Comparison of ENCODE assay signal across 8 mouse cellular contexts in the genomic region with DNA sequence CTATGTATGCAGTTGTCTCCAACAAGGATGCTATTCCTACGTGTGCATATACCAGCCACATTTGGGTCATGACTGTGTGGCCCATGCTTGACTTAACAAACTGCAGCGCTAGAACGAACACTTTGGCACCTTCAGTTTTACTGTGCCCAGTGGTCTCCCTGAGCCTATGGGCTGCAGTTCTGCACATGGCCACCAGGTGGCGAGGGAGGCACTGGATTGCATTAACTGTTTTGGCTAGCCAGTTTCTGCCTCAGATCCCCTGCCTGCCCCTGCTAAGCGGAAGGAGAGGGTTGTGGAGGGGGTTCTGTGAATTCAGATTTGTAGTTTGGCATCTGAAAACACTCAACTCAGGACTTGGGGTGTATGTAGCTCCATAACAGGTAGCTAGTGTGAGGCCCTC.
DNase-seq lines count a peak whose midpoint lies in the region; ATAC-seq and TF ChIP-seq lines count a peak whose summit lies in the region.

No protein-coding gene starts in this region.

- H3K27me3 ChIP-seq in cerebellum, adult 2 months (ENCODE audit: control insufficient read depth, insufficient read depth, low read length) = no peaks in the 10 kb centered on the region
- H3K27me3 ChIP-seq in hindbrain, embryonic 16.5 days (replicated peaks; ENCODE audit: control insufficient read depth, insufficient read depth, low read length) = no peaks in the 10 kb centered on the region

- H3K4me2 ChIP-seq in hindbrain, embryonic 16.5 days (ENCODE audit: low read length) = no peak overlapping the region

- peak; percentile 43 for ATAC-seq in hindbrain, embryonic 16.5 days

- H3K36me3 ChIP-seq in hindbrain, embryonic 16.5 days (ENCODE audit: control insufficient read depth, insufficient read depth, low read length) = peaks cover 23% of the 10 kb centered on the region

- TF ChIP-seq CTCF in cerebellum, adult 2 months (IDR thresholded peaks at IDR 0.05; ENCODE audit: borderline replicate concordance, insufficient read depth, low read depth, low read length) = peak; percentile 99

- peak; percentile 70 for DNase-seq in Muller cell, postnatal 12 days (ENCODE audit: inconsistent ontology term)
- DNase-seq in cerebellum, adult 2 months = peak; percentile 66 to 82
- peak; percentile 53 to 91 for DNase-seq in frontal cortex, adult 2 months (ENCODE audit: extremely low spot score in 1 of 2, low spot score in 1 of 2)
- peak; percentile 76 for DNase-seq in left cerebral cortex, adult 11 months (ENCODE audit: low spot score)
- DNase-seq in lung, postnatal 4 days = peak; percentile 73 to 85
- peak; percentile 83 for DNase-seq in retina, postnatal 1 day
- peak; percentile 91 for DNase-seq in thymus, postnatal 4 days

- TF ChIP-seq POLR2A in cerebellum, adult 2 months (IDR thresholded peaks at IDR 0.05; ENCODE audit: borderline replicate concordance, insufficient read depth, low read length) = no peak

- H3K9ac ChIP-seq in hindbrain, embryonic 16.5 days (ENCODE audit: low read depth, low read length) = no peak overlapping the region

- H3K4me3 ChIP-seq in cerebellum, adult 2 months (replicated peaks; ENCODE audit: insufficient read depth, low read depth, low read length) = no peak overlapping the region
- H3K4me3 ChIP-seq in hindbrain, embryonic 16.5 days (ENCODE audit: low read length) = no peak overlapping the region

- WGBS in cerebellum, adult 2 months = 16% methylated on average over 5 of the region's 5 CpGs
- WGBS in hindbrain, embryonic 16.5 days = 31% methylated on average over 5 of the region's 5 CpGs

- no peak overlapping the region for H3K27ac ChIP-seq in cerebellum, adult 2 months (ENCODE audit: insufficient read depth, low read length)
- H3K27ac ChIP-seq in hindbrain, embryonic 16.5 days (ENCODE audit: low read depth, low read length) = no peak overlapping the region

- no peaks in the 10 kb centered on the region for H3K9me3 ChIP-seq in hindbrain, embryonic 16.5 days (ENCODE audit: control insufficient read depth, low read length)

- H3K4me1 ChIP-seq in cerebellum, adult 2 months (ENCODE audit: control insufficient read depth, insufficient read depth, low read length) = peaks cover 21% of the 10 kb centered on the region
- no peaks in the 10 kb centered on the region for H3K4me1 ChIP-seq in hindbrain, embryonic 16.5 days (ENCODE audit: control insufficient read depth, insufficient read depth, low read depth, low read length)
